Mouse (Mus musculus) heart, embryonic 12.5 days (tissue): ENCODE measurements around the gene Rpa1. TPM values are rescaled to one million over a fixed set of nuclear protein-coding genes. Genes with fewer than 3 reads are reported as not detected.
A peak's percentile ranks its signal among the peaks of the same experiment; 100 is the strongest.
"Not testable (repeated sequence)": the region's sequence is repeated elsewhere in the genome, so short reads cannot be mapped to it uniquely, and the experiment has no call there.

ENCODE experiments used
- ATAC-seq: fragments of 200-750 bp; cut with Nextera tagmentation; 2 replicates; pipeline ENCODE4 v1.8.0; 2017; ENCODE audit warnings: moderate TSS enrichment, moderate library complexity; ENCODE audit not compliant: insufficient number of reproducible peaks, low FRiP score
- H3K27ac ChIP-seq: fragments of 300-500 bp; sonication (generic); 2 replicates; pipeline ENCODE4 v1.5.1; 2016; ENCODE audit warnings: mild to moderate bottlenecking, moderate library complexity; ENCODE audit not compliant: poor library complexity, severe bottlenecking
- H3K27me3 ChIP-seq: fragments of 300-500 bp; sonication (generic); replicated peaks from 2 replicates; pipeline ENCODE4 v1.6.1; 2016; ENCODE audit warnings: mild to moderate bottlenecking, moderate library complexity
- H3K36me3 ChIP-seq: fragments of 300-500 bp; sonication (generic); 2 replicates; pipeline ENCODE4 v1.6.1; 2016; ENCODE audit warnings: mild to moderate bottlenecking, moderate library complexity
- H3K4me1 ChIP-seq: fragments of 300-500 bp; sonication (generic); replicated peaks from 2 replicates; pipeline ENCODE4 v1.6.1; 2016; ENCODE audit warnings: mild to moderate bottlenecking
- H3K4me2 ChIP-seq: fragments of 300-500 bp; sonication (generic); 2 replicates; pipeline ENCODE4 v1.6.1; 2016; ENCODE audit warnings: mild to moderate bottlenecking, moderate library complexity
- H3K4me3 ChIP-seq: fragments of 300-500 bp; sonication (generic); 2 replicates; pipeline ENCODE4 v1.5.1; 2016; ENCODE audit warnings: mild to moderate bottlenecking
- H3K9ac ChIP-seq: fragments of 300-500 bp; sonication (generic); 2 replicates; pipeline ENCODE4 v1.6.1; 2016; ENCODE audit warnings: mild to moderate bottlenecking, moderate library complexity
- H3K9me3 ChIP-seq: fragments of 300-500 bp; sonication (generic); replicated peaks from 2 replicates; pipeline ENCODE4 v1.6.1; 2016; ENCODE audit warnings: mild to moderate bottlenecking, moderate library complexity
- WGBS: fragments of 180-500 bp; shearing (Covaris S2); methylation state at CpG from one replicate; pipeline ENCODE4 v1.1.7; 2016; 5-methylcytosine and 5-hydroxymethylcytosine counted together
- polyA plus RNA-seq: library from polyadenylated mRNA; unstranded; fragments of >200 nt; fragmentation: Nextera tagmentation; extraction: Ambion mirVana; gene quantifications from 2 replicates; pipeline ENCODE4 v1.2.1, GENCODE M21; 2016

Gene Rpa1
- polyA plus RNA-seq, 1 experiment from 2014 or later: 122 TPM

- Histone ChIP-seq H3K9ac (peak overlapping the region; percentile 37; the same call in 1 of the 2 replicates), H3K4me3 (no peak overlapping the region), H3K4me1 (peaks cover 48% of the 10 kb centered on the region), H3K36me3 (no peaks in the 10 kb centered on the region), H3K9me3 (no peaks in the 10 kb centered on the region), H3K27me3 (peaks cover 11% of the 10 kb centered on the region), H3K4me2 (peak overlapping the region; percentile 8), H3K27ac (peak overlapping the region; percentile 93)
- 38% methylated on average over 10 of the region's 10 CpGs for WGBS
- peak; percentile 17; the same call in 1 of the 2 replicates for ATAC-seq
Observed at GRCm38 (mm10) chr11:75287940-75288339, 60.2 kb downstream of the Rpa1 start.

- Histone ChIP-seq H3K4me3 (no peak overlapping the region), H3K9me3 (no peaks in the 10 kb centered on the region), H3K27ac (peak overlapping the region; percentile 39; the same call in 1 of the 2 replicates), H3K27me3 (peaks cover 8% of the 10 kb centered on the region; the same call in 1 of the 2 replicates), H3K4me2 (no peak overlapping the region), H3K4me1 (peaks cover 48% of the 10 kb centered on the region), H3K36me3 (no peaks in the 10 kb centered on the region), H3K9ac (no peak overlapping the region)
- WGBS: 85% methylated on average over 4 of the region's 4 CpGs
- no peak for ATAC-seq
Observed at GRCm38 (mm10) chr11:75286868-75287267, 61.3 kb downstream of the Rpa1 start.

GRCm38 (mm10) chr11:75285893-75286467 lies 62.1 kb downstream of the Rpa1 start:
- H3K27ac ChIP-seq: peak overlapping the region; percentile 47
- ATAC-seq: no peak
- H3K4me1 ChIP-seq: peaks cover 48% of the 10 kb centered on the region

GRCm38 (mm10) chr11:75283784-75284183 lies 64.3 kb downstream of the Rpa1 start:
- Histone ChIP-seq H3K27me3 (peaks cover 18% of the 10 kb centered on the region; the same call in 1 of the 2 replicates), H3K4me1 (peaks cover 64% of the 10 kb centered on the region)
- not testable (repeated sequence) for H3K36me3 ChIP-seq, H3K27ac ChIP-seq, H3K9ac ChIP-seq, H3K4me2 ChIP-seq, ATAC-seq, H3K9me3 ChIP-seq, H3K4me3 ChIP-seq
- 61% methylated on average over 3 of the region's 3 CpGs for WGBS

More at GRCm38 (mm10) chr11:75285893-75286467, 62.1 kb downstream of the Rpa1 start:
- peaks cover 17% of the 10 kb centered on the region; the same call in 1 of the 2 replicates for H3K27me3 ChIP-seq
- 32% methylated on average over 4 of the region's 4 CpGs for WGBS
- no peak overlapping the region for H3K4me3 ChIP-seq
- no peak overlapping the region for H3K4me2 ChIP-seq
- no peaks in the 10 kb centered on the region for H3K36me3 ChIP-seq
- no peak overlapping the region for H3K9ac ChIP-seq
- H3K9me3 ChIP-seq: no peaks in the 10 kb centered on the region

GRCm38 (mm10) chr11:75282496-75283120 lies 65.5 kb downstream of the Rpa1 start:
- Histone ChIP-seq H3K27ac (peak overlapping the region; percentile 31; the same call in 1 of the 2 replicates), H3K4me3 (0 out of 2 replicates have a peak overlapping the region, but pooled peaks have one; percentile 8), H3K27me3 (peaks cover 18% of the 10 kb centered on the region; the same call in 1 of the 2 replicates), H3K9me3 (no peaks in the 10 kb centered on the region), H3K4me2 (peak overlapping the region; percentile 47), H3K4me1 (peaks cover 59% of the 10 kb centered on the region), H3K9ac (peak overlapping the region; percentile 60; the same call in 1 of the 2 replicates), H3K36me3 (no peaks in the 10 kb centered on the region)
- no peak; the same call in 1 of the 2 replicates for ATAC-seq
- 5% methylated on average over 13 of the region's 13 CpGs for WGBS

- ATAC-seq: no peak
- H3K36me3 ChIP-seq: no peaks in the 10 kb centered on the region
- no peak overlapping the region for H3K27ac ChIP-seq
- H3K4me1 ChIP-seq: peaks cover 59% of the 10 kb centered on the region
- H3K27me3 ChIP-seq: peaks cover 18% of the 10 kb centered on the region; the same call in 1 of the 2 replicates
- no peaks in the 10 kb centered on the region for H3K9me3 ChIP-seq
- 10% methylated on average over 29 of the region's 29 CpGs for WGBS
- peak overlapping the region; percentile 60 for H3K9ac ChIP-seq
- H3K4me2 ChIP-seq: peak overlapping the region; percentile 47
- peak overlapping the region; percentile 8; the same call in 1 of the 2 replicates for H3K4me3 ChIP-seq
Observed at GRCm38 (mm10) chr11:75281380-75282256, 66.5 kb downstream of the Rpa1 start.

- Histone ChIP-seq H3K4me1 (peaks cover 55% of the 10 kb centered on the region), H3K4me2 (no peak overlapping the region), H3K9me3 (no peaks in the 10 kb centered on the region), H3K4me3 (no peak overlapping the region), H3K36me3 (no peaks in the 10 kb centered on the region), H3K27ac (no peak overlapping the region), H3K27me3 (peaks cover 18% of the 10 kb centered on the region; the same call in 1 of the 2 replicates), H3K9ac (no peak overlapping the region)
- WGBS: 65% methylated on average over 5 of the region's 5 CpGs
- ATAC-seq: no peak
Observed at GRCm38 (mm10) chr11:75280435-75281001, 67.6 kb downstream of the Rpa1 start.

- H3K4me3 ChIP-seq: no peak overlapping the region
- H3K27me3 ChIP-seq: peaks cover 18% of the 10 kb centered on the region; the same call in 1 of the 2 replicates
- 55% methylated on average over 5 of the region's 5 CpGs for WGBS
- H3K9ac ChIP-seq: no peak overlapping the region
- H3K4me2 ChIP-seq: peak overlapping the region; percentile 66; the same call in 1 of the 2 replicates
- no peaks in the 10 kb centered on the region for H3K36me3 ChIP-seq
- H3K9me3 ChIP-seq: no peaks in the 10 kb centered on the region
- peaks cover 60% of the 10 kb centered on the region for H3K4me1 ChIP-seq
- no peak for ATAC-seq
- peak overlapping the region; percentile 66 for H3K27ac ChIP-seq
Observed at GRCm38 (mm10) chr11:75280066-75280410, 68.1 kb downstream of the Rpa1 start.

GRCm38 (mm10) chr11:75279342-75280065 lies 68.6 kb downstream of the Rpa1 start:
- Histone ChIP-seq H3K36me3 (no peaks in the 10 kb centered on the region), H3K9ac (peak overlapping the region; percentile 53; the same call in 1 of the 2 replicates), H3K27ac (peak overlapping the region; percentile 66), H3K9me3 (no peaks in the 10 kb centered on the region), H3K4me1 (peaks cover 65% of the 10 kb centered on the region), H3K4me3 (peak overlapping the region; percentile 24), H3K4me2 (peak overlapping the region; percentile 66), H3K27me3 (peaks cover 18% of the 10 kb centered on the region; the same call in 1 of the 2 replicates)
- no peak for ATAC-seq
- WGBS: 7% methylated on average over 16 of the region's 16 CpGs

- Histone ChIP-seq H3K4me2 (peak overlapping the region; percentile 66), H3K36me3 (no peaks in the 10 kb centered on the region), H3K4me1 (peaks cover 69% of the 10 kb centered on the region), H3K9ac (peak overlapping the region; percentile 53; the same call in 1 of the 2 replicates), H3K27ac (peak overlapping the region; percentile 66), H3K9me3 (no peaks in the 10 kb centered on the region), H3K4me3 (peak overlapping the region; percentile 24), H3K27me3 (peaks cover 18% of the 10 kb centered on the region; the same call in 1 of the 2 replicates)
- WGBS: 15% methylated on average over 4 of the region's 4 CpGs
- ATAC-seq: no peak
Observed at GRCm38 (mm10) chr11:75279013-75279341, 69.1 kb downstream of the Rpa1 start.
